Mouse (Mus musculus) spleen, embryonic (tissue): ENCODE data around the gene Aagab.

Experiments
- CTCF ChIA-PET: fragments of 350-600 bp; sonication (Branson Sonifier 250); formaldehyde crosslinking; loops from one replicate; lab custom pipeline; 2022; lab: Charles Lee

Aagab gene

DNA sequence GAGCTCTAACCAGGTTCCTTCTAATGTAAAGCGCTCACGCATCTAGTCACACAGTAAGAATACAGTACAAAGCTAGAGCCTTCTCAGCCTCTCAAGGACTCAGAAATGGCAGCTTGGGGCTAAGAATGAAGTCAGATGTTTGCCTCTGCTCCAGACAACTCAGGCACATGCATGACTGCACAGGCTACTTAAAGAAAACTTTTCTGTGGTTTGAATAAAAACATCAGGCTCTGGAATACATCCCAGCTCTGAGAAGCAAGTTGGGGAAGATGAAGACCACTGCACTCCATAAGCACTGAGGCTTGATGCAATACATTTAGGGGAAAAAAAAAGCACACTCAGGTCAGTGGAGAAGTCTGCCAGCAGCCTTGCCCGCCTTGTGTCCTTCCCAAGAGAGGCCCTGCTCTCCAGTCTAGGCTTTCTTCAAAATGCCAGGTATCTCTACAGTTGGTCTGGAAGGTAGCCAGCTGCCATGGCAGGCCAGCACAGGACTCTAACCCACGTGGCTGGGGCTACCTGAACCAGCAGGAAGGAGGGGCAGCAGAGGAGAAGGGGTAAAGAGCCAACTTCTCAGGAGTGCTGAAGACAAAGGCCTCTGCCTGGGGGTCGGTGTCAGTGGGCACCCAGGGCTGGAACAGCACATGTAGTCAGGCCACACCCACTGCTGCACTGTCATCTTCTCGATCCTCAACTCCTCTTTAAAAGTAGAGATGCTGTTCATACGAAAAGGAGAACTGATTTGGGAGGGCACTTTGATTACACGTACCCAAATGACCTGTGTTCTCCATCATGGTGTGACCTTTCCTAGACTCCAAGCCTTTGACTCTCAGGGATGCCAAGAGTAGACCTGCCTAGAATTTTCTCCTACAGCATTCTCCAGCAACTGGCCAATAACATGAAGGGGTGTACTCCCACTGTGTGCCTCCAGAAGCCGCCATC, 45.4 kb downstream of the Aagab start:
- CTCF ChIA-PET = no interaction called here

DNA sequence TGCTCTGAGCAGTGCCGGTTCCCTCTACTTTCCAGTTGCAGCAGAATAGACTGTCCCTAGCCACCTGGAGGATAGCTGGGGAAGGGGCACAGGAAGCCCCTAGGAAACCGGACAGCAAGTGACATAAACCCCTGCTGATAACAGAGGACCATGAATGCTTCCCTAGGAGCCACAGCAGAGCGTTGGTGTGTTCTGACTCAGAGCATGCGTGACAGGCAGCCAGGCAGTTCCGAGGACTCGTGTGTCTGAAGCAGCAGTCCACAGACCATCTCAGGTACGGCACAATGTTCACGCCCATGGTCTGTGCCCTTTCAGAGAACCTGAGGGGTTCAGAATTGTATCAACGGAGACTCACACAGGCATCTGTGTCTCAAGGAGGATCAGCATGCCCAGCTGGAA, 46.1 kb downstream of the Aagab start:
- CTCF ChIA-PET = no interaction called here

DNA sequence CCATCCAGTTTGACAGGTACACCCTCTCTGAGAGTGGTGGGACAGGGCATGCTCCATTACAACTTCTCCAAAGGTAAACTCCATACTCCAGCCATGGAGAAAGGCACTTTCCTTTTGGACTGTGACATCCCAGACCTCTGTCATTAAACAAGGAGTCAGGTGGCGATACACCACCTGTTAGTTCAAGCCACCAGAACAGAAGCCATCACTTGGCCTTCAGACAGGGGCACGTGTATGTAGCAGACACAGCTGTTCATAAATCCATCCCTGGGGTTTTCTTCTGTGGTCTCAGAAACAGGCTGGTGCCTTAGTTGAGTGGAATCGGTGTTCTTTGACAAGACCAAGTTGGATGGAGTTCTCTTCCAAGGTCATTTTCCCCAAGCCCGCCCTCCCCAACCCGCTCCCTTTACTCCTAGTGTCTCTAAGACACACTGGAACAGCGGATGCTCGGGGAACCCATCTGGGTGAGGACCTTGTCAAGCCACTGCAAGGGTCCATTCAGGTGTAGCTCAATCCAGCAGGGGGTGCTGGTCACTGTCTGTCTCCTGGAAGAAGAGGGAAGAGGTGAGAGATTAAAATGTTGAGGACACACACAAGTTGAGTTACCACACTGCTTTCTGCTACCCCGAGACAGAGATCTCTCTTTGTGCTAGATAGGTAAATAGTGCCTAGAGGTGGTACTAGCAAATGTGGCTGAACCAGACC, 47.5 kb downstream of the Aagab start:
- CTCF ChIA-PET = interaction anchor here (0.7 kb wide), 1 partner anchor 46 kb away, joined by 14 read pairs; no protein-coding TSS in a partner anchor

DNA sequence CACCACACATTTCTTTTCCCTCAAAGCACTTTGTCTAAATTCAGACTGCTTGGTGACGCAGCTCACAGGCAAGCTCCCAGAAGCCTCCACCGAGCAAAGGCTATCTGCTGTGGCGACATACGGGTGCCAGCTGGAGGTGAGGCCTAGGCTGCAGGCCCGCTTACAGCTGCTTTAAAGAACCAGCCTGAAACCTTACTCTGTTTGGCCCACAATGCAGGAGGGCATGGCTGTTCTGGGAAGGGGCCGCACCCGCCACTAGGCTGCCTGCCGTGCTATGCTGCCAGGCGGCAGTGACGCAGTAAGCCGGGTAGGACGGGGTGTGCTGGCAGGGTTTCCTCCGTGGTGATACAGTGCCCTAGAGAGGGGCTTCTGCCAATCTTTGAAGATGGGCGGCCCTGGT, 48.4 kb downstream of the Aagab start:
- CTCF ChIA-PET = no interaction called here

DNA sequence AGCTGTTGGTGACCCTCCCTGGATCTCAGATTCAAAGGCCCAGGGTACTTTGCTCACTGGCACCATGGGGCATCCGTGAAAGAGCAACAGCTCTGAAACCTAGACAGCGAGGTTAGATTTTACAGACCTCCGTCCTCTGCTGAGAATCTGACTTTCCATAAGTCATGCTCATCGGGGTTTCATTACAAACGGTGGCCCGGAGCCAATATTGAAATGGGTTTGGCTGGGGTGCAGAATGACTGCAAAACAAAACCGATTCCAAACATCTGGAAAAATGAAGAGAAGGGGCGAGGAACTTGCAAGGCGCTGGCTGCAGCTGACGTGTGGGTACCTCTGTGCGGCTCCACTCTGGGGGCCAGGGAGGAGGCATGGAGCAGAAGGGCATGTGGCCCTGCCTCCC, 49.1 kb downstream of the Aagab start:
- CTCF ChIA-PET = interaction anchor here (0.6 kb wide), 1 partner anchor 51 kb away, joined by 4 read pairs; no protein-coding TSS in a partner anchor

DNA sequence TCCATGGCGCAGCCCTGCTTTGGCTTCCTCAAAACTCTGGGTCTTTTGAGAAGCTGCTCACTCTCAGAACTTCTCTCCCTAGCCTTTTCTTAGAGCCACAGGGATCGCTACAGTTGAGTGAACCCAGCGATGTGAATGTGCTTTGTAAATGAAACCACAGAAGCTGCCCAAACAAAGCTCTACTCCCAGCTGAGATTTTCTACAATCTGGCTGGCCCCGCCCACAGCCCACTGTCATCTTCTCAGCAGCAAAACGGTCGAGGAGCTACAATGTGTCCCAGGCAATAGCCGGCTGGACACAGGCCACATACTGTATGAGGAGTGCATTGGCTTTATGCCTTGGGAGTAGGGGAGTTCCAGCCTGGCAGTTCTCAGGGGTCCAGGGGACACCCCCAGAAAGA, 51.2 kb downstream of the Aagab start:
- CTCF ChIA-PET = interaction anchor here (0.7 kb wide), 1 partner anchor 587 kb away, joined by 3 read pairs; no protein-coding TSS in a partner anchor

DNA sequence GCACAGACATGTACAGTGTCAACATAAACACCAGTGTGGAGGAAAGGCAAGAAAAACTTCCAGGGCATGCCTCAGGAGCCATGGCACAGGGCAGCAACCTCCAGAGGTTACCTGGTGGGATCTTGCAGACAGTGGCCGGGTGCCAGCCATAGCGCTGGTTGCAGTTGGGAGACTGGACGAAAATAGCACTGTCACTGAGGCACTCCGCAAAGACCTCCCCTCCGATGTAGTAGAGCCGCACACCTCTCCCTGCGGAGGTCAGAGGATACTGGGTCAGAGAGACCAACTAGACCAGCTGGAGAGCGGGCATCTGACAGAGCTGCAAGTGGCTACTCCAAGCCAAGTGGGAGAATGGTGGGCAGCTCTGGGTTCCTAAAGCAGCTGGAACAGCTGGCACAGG, 52.1 kb downstream of the Aagab start:
- CTCF ChIA-PET = no interaction called here

DNA sequence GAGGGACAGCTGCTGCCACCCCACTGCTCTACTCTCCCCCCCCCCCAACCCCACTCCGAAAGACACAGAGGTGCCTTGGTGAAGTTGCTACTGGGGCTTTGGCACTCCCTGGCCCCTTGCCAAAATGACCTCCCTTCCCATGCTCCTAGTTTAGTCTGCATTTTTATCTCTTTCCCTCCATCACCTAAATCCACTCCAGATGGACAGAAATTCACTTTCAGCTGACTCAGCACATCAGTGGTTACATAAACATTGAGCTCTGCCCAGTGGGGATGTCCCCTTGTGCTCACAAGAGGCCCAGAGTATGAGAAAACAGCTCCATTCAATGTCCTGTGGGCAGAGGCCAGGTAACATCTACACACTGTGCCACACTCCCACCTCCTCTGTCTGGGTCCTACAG, 52.6 kb downstream of the Aagab start:
- CTCF ChIA-PET = no interaction called here

DNA sequence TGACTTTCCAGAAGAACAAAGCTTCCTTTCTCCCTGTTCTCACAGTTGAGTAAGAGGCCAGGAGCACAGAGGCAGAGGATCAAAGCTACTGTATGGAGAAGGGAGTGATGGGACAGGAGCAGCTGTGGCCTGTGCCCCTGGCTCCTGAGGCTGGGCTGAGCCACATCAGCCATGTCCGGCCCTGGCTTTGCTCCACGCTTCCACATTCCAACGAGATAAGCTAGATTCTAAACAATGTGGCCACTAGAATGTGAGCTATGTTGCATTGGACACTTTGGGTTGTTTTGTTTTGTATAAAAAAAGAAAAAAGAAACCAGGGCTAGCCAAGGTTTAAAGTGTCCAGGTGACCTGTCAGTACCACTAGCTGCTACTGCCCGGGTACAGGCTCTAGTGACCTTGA, 54.7 kb downstream of the Aagab start:
- CTCF ChIA-PET = no interaction called here

DNA sequence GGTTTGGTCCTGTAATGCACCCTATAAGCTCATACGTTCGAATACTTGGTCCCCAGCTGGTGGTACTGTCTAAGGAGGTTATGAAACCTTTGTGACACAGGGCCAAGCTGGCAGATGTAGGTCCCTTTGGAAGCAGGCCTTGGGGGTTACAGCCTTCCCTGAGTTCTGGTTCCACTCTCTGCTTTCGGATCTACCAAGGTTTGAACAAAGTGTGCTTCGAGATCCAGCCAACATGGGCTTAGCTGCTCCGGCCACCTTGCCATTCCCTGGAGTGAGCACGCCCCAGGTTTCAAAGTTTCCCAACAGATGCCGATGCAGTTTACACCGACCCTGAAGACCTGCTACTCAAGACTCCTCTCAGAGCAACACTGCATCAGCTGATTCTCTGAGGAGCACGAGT, 56.0 kb downstream of the Aagab start:
- CTCF ChIA-PET = no interaction called here

DNA sequence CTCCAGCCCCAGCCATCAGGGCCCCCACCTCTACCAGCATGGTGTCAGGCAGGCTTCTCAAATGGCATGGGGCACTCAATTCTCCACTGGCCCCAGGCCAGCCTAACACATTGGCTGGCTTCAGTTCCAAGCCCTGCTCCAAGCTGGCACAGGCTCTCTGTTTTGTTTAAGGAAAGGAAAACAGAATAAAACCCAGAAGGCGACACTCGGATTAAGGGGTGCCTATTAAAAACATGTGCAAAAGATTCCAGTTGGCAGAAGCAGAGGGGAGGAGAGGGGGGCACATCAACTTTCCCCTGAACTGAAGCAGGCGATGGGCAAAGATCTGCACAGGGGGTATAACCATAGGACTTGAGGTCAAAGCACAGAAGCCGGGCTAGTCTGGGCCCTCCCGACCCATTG, 56.5 kb downstream of the Aagab start:
- CTCF ChIA-PET = no interaction called here

DNA sequence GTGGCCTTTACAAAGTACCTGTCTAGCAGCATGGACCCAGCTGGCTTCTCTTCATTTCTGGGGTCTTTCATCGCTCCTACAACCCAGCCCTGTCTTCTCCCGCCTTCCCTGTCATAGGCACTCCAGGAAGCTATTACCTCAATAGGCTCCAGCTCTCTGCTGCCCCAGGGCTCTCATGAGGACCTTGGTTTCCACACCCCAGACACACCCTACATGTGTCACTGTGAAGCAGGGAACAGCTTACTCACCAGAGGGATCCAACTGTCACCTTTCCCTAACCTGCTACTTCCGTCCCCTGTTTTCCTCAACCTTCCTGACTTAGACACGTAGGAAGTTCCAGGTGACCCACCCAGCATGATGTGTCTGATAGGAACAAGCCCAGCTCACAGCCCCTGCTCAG, 57.6 kb downstream of the Aagab start:
- CTCF ChIA-PET = no interaction called here

DNA sequence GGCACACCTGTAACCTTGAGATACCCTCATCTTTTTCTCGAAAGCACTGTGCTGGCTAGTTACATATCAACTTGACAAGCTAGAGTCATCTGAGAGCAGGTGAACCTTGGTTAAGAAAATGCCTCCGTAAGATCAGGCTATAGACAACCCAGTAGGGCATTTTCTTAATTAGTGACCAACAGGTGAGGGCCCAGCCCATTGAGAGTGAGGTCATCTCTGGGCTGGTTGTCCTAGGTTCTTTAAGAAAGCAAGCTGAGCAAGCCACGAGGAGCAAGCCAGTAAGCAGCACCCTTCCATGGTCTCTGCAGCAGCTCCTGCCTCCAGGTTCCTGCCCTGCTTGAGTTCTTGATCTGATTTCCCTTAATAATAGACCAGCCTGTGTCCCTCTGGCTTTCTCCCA, 58.2 kb downstream of the Aagab start:
- CTCF ChIA-PET = no interaction called here

DNA sequence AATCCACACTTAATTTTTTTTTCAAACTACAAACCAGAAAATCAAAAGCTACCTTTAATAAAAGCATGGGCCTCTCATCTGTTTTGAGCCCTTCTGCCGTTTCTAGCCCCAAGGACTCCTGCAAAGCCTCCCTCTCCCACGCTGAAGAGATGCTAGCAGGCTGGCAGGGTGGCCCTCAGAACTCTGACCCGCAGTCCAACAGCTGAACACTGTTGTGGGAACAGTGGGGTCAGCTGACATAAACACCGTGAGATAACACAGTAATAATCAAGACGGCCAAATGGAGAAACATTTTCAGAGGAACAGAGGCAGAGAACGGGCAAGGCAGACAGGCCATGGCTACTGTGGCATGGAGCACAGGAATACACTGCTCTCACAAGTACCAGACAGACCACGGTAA, 60.3 kb downstream of the Aagab start:
- CTCF ChIA-PET = no interaction called here

DNA sequence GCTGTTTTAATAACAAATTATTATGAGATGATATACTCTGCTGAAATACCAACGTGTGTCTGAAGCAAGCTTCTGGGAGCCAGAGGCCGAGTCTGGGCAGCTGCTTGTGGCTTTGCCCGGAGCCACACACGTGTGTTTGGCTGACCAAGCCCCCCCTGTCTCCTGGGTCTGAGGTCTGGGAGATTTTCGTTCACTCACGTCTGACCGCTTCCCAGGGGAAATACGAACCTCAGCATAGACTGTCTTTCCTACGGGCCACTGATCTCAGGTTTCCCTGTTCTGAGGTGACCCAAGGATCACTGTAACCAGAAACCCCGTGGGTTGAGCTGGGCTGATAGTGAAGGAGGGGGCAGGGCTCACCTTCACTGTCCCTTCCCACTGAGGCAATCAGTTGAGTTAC, 60.8 kb downstream of the Aagab start:
- CTCF ChIA-PET = no interaction called here

DNA sequence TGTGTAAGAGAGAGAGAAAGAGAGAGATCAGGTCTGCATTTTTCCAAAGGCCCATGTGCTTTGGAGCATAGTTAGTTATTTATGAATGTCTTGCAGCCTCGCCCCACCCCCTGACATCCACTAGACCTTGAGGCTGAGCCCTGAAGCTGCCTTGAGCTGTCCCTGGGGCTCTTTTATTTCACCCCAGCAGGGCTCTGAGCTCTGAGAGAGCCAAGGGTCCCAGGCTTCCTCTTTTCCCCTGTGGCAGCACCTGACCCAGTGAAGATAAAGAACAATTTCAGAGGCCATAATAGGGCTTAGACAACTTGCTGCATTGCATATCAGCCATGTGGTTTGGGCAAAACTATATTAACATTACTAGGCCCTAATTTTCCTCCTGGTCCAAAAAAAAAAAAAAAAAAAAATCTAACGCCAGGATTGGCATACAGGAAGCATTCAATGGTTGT, 61.9 kb downstream of the Aagab start:
- CTCF ChIA-PET = no interaction called here

DNA sequence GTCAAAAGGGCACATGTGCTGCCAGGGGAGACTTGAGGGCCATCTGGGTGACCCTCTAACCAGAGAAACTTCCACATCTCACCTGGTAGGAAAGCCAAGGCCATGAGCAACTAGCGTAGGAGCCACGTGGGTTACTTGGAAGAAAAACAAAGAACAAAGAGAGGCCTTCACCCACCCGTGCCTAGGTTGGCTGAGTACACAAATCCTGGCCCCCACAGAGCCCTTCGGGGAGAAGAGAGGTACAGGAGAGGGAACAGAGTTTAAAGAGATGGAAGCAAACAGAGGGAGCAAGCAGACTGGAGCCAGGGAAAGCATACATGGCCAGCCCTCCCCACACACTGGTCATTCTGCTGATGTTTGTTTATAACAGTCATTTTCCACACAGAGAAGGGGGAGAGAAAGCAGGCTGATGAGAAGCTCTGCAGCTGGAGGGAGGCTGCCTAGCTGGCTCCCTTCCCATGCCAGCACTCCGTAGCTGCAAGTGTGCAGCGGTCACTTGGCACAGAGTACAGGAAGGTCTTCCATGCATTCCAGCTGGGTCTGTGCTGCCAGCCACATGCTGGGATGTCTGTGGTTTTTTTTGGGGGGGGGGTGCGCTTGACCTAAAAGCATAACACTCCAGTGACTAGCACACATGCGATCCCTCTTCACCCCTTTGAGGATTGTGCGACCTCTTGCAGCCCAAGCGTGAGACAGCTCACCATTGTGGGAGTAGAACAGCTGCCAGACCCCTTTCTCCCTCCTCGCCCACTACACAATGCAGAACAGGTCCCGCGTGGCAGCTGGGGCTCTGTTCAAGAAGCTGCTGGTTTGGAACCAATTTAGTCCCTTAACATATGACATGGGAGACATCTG, 62.6 kb downstream of the Aagab start:
- CTCF ChIA-PET = interaction anchor here (0.5 kb wide), 1 partner anchor 50 kb away, joined by 6 read pairs; no protein-coding TSS in a partner anchor

DNA sequence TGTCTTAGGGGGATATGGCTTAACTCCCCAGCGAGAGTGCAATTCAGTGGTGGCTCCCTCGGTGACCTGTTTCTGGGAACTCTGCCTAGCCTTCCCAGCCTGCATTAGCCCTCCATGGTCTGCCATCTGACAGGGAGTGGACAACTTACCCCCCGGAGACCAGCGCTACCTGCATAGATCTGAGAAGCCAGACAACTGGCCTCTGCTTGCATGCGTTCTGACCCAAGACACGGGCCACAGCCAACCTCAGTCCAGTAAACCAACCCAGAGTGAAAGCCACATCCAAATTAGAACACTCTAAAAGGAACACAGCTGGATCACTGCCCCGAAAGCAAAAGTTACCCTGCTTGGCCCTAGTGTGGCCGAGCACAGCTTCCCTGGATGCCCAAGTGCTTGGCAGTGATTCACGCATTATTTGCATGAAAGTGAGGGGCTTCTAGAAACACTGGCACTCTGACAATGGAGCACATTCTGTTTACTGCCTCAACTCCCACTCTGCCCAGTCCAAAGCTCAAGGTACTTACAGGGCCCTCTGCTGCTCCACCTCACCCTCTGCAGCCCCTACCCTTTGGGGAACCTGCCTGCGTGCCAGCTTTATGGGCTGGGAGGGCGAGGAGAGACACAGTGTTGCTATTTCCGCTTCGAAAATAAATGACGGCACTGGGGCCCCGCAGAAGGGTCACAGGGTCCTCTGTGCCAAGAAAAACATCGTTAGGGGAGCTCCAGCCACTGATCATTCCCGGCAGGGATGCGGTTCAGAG, 64.3 kb downstream of the Aagab start:
- CTCF ChIA-PET = no interaction called here

DNA sequence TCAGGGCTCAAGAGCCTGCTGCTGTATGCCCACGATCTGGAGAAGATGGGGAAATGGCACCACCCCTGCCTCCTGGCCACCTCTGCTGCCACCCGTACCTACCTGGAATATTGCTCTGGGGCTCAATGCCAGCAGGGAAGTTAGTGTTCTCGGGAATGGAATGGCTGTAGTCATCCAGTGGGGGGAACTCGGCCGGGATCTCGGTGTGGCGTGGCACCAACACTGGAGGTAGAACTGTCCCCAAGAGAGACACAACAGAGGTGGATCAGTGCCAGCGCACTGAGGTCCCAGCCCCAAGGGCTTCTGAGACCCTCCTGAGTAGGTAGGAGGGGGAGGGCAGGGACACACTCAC, 64.9 kb downstream of the Aagab start:
- CTCF ChIA-PET = no interaction called here

DNA sequence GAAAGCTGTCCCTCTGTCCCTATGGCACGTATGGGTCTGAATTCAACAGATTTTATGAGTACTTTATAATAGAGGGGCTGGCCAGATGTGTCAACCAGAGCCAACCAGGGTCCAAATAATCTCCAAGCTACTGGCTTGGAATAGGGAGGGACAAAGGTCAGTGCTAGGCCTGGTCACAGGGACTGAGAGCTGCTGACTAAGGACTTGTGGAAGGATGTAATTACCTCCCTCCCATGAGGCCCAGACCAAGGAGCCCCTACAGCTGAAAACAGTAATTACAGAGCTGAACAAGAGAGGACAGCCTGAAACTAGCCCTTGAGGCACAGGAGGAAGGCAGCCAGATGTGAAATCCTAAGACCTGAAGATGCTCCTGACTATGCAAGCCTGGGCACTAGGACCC, 66.2 kb downstream of the Aagab start:
- CTCF ChIA-PET = no interaction called here

DNA sequence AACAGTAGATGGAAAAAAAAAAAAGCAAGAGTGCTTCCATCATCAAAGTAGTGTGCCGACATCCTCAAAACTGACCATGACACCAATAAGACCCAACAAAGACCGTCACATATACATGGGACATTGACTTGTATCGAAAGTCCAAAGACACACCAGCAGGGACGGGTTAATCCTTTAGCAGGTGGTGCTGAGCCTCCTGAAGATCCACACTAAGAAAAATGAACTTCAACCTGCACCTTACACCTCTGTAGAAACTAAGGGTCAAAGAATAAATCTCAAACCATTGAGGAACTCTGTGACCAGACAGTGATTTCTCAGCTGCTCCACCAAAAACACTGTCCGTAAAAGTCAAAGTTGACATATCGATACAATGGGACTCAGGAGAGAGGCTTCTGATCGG, 67.4 kb downstream of the Aagab start:
- CTCF ChIA-PET = no interaction called here
